Mouse (Mus musculus) megakaryocyte-erythroid progenitor cell, adult 5 weeks (primary cell): ENCODE measurements around the gene AI837181. TPM values are rescaled to one million over a fixed set of nuclear protein-coding genes. Genes with fewer than 3 reads are reported as not detected.

Source experiments
- polyA plus RNA-seq: library from polyadenylated mRNA; stranded (reverse); fragments of >175 nt; gene quantifications from 2 replicates; pipeline ENCODE4 v1.2.3, GENCODE M21; 2012

AI837181 gene
- 69.9 and 80.4 TPM in 2 replicates for polyA plus RNA-seq

GRCm38 (mm10) chr19:5424782-5425741 lies at the start of gene AI837181, which contains the start of gene Drap1:
AI837181 (plus strand) TSS chr19:5425144.
Drap1 (minus strand) TSS chr19:5424979.

DNA sequence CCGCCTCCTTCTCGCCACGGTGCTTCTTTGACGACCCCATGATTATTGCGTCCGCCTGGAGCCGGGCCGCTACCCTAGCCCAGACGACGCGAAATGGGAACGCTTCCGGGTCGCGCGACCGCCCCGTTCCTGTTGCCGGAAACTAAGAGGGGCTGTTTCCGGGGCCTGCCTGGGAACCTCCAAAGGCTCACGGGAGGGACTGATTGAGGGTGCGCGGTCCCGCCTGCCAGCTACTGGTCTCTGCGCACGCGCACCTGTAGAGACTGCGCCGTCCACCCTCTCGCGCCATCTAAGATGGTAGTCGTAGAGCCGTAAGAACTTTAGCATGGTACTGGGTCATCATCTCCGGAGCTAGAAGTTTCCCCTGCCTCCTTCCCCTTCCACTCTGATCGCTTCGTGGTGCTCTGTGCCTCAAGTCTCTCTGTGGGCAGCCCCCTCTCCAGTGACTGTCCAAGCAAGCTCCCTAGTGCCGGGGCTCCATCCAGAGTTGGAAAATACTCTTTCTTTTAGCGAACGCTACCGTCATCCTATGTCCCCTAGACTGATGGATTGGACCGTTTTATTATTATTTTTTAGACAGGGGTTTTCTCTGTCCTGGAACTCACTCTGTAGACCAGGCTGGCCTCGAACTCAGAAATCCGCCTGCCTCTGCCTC lies 36.2 kb upstream of the AI837181 start, which contains the start of gene Sart1:
Gene Sart1 (minus strand): TSS at position 116 of the 655 bp plus-strand sequence.

GRCm38 (mm10) chr19:5402293-5402692 lies 22.7 kb upstream of the AI837181 start, which contains the start of gene Tsga10ip:
Tsga10ip (minus strand) TSS chr19:5402526.

GRCm38 (mm10) chr19:5447515-5448353 lies 22.8 kb downstream of the AI837181 start, which contains the start of gene Fosl1:
Fosl1 (plus strand) TSS chr19:5447547.

DNA sequence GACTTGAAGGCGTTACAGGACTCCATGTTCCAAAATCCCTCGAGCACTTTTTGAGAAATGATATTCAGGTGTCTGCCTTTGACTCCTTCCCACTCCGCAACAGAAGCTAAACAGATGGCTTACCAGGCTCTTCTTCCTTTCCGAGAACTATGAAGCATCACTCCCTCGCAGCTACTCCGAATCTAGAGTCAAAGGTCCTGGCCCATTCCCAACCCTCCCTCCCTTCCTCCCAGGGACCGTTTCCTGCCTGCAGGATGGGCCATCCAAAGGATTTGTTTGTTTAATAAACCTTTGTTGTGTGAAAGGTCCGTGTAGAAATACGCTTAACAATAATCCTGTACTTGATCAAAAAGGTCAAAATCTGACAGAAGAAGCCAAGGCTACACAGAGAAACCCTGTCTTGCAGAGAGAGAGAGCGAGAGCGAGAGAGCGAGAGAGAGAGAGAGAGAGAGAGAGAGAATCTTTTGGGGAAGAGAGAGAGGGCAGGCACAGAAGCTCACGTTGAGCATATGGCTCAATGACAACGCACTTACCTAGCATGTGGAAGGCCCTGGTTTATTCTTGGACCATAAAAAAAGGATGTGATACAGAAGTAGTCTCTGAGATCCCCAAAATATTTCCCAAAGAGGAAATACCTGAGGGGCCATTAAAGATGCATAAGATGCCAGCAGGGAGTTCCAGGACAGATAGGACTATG lies 33.0 kb downstream of the AI837181 start, which contains the start of gene Ccdc85b:
Gene Ccdc85b (minus strand): TSS at position 149 of the 697 bp plus-strand sequence.

GRCm38 (mm10) chr19:5460465-5460911 lies 35.5 kb downstream of the AI837181 start, which contains the start of gene Fibp:
Fibp (plus strand) TSS chr19:5460615.

DNA sequence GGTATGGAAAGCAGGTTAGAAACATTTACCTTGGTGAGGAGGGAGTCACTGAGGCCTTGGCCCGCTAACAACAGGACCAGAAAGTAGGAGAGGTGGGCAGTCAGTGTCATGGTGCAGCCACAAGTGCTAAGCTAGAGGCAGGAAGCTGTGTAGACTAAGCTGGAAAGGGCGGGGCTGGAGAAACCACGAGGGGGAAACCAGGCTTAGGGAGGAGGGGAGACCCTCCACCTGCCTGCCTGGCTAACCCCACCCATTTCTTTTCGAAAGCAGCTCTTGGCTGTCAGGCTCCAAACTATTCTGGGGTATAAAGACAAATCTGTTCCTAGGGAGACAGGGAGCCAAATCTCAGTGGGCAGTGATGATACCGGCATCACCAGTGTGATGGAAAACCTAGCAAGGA lies 43.4 kb downstream of the AI837181 start, which contains the start of gene Ctsw:
Gene Ctsw (minus strand): TSS at position 134 of the 400 bp plus-strand sequence.

GRCm38 (mm10) chr19:5473720-5474119 lies 48.8 kb downstream of the AI837181 start, which contains the start of gene Efemp2:
Efemp2 (plus strand) TSS chr19:5473954.

Other genes with a start within 250 kb of the AI837181 start
- 28.6 and 34.9 TPM in 2 replicates for gene Pacs1, start 152.0 kb upstream of the AI837181 start, polyA plus RNA-seq
- 327 and 332 TPM in 2 replicates for gene Sf3b2, start 129.7 kb upstream of the AI837181 start, polyA plus RNA-seq
- gene Gal3st3, start 126.8 kb upstream of the AI837181 start, polyA plus RNA-seq = not detected in 2 replicates
- gene Catsper1, start 89.4 kb upstream of the AI837181 start, polyA plus RNA-seq = not detected in 2 replicates
- 0.10 and 0.16 TPM in 2 replicates for gene Cst6, start 75.6 kb upstream of the AI837181 start, polyA plus RNA-seq
- 80.0 and 86.0 TPM in 2 replicates for gene Eif1ad, start 58.4 kb upstream of the AI837181 start, polyA plus RNA-seq
- gene Banf1, start 58.0 kb upstream of the AI837181 start, polyA plus RNA-seq = 239 and 280 TPM in 2 replicates
- gene Sart1, start 36.4 kb upstream of the AI837181 start, polyA plus RNA-seq = 170 and 280 TPM in 2 replicates
- 0.61 and 1.2 TPM in 2 replicates for gene Tsga10ip, start 22.6 kb upstream of the AI837181 start, polyA plus RNA-seq
- 476 and 605 TPM in 2 replicates for gene Drap1, start 165 bp upstream of the AI837181 start, polyA plus RNA-seq
- 24.1 and 26.4 TPM in 2 replicates for gene Fosl1, start 22.4 kb downstream of the AI837181 start, polyA plus RNA-seq
- gene Ccdc85b, start 32.8 kb downstream of the AI837181 start, polyA plus RNA-seq = 11.6 and 13.9 TPM in 2 replicates
- 133 and 139 TPM in 2 replicates for gene Fibp, start 35.5 kb downstream of the AI837181 start, polyA plus RNA-seq
- gene Ctsw, start 43.4 kb downstream of the AI837181 start, polyA plus RNA-seq = 0.66 and 0.91 TPM in 2 replicates
- 0.29 and 0.65 TPM in 2 replicates for gene Efemp2, start 48.8 kb downstream of the AI837181 start, polyA plus RNA-seq
- 35.9 and 39.4 TPM in 2 replicates for gene Mus81, start 63.3 kb downstream of the AI837181 start, polyA plus RNA-seq
- gene Cfl1, start 65.3 kb downstream of the AI837181 start, polyA plus RNA-seq = 937 and 1,300 TPM in 2 replicates
- gene 1700020D05Rik, start 78.6 kb downstream of the AI837181 start, polyA plus RNA-seq = 0.09 and 0.13 TPM in 2 replicates
- 1.4 and 1.8 TPM in 2 replicates for gene Snx32, start 85.4 kb downstream of the AI837181 start, polyA plus RNA-seq
- 0.15 and 0.43 TPM in 2 replicates for gene Ovol1, start 135.5 kb downstream of the AI837181 start, polyA plus RNA-seq
- 13.8 and 24.3 TPM in 2 replicates for gene Ap5b1, start 142.9 kb downstream of the AI837181 start, polyA plus RNA-seq
- 428 and 481 TPM in 2 replicates for gene Rnaseh2c, start 176.7 kb downstream of the AI837181 start, polyA plus RNA-seq
- gene Kat5, start 185.1 kb downstream of the AI837181 start, polyA plus RNA-seq = 72.7 and 88.5 TPM in 2 replicates
- gene Rela, start 212.3 kb downstream of the AI837181 start, polyA plus RNA-seq = 186 and 217 TPM in 2 replicates
- 234 and 255 TPM in 2 replicates for gene Sipa1, start 238.6 kb downstream of the AI837181 start, polyA plus RNA-seq